Mouse (Mus musculus) liver, postnatal 0 days (tissue): Measurements from ENCODE around the gene Map3k13.

Source experiments
- CTCF ChIP-seq: sonication (generic); IDR thresholded peaks from 2 replicates; pipeline ENCODE4 v1.5.1; 2016; ENCODE audit warnings: antibody characterized with exemption, low read depth
- EP300 ChIP-seq: IDR thresholded peaks from 2 replicates; pipeline ENCODE4 v1.6.1; 2016; ENCODE audit warnings: antibody characterized with exemption, low read depth, mild to moderate bottlenecking

DNA sequence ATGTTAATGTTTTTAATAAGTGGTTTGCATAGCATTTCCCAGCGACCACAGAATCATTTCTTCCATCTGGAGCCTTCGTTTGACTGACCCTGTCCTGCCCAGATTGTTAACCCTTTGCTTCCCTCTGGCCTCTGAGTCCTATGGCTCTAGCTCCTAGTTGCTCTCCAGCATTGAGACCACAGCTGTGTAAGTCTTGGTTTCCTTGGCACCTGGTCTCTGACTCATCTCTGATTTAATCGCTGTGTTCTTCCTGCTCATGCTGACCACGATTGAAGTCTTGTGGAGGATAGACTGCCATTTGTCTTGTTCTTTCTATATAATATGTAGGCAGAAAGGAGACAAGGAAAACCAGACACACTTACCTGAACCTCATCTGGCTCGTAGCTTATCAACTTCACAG lies 35.6 kb downstream of the Map3k13 start:
- TF ChIP-seq CTCF (no peak), EP300 (no peak)
